ENCODE assay signal across 15 mouse cellular contexts in the genomic region with DNA sequence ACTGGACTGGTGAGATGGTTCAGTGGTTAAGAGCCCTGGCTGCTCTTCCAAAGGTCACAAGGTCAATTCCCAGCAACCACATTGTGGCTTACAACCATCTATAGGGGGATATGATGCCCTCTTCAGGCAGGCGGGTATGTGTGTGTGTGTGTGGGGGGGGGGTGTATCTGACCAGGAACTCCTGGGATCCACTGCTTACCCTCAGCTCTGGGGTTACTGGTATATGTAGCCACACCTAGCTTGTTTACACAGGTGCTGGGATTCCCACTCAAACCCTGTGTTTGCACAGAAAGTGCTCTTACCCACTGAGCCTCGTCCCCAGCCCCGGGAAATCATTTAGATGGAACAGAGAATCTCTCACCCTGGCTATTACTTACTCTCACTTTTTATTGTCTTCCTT.
"Had no signal": no experiment of that assay in that cellular context is flagged by ENCODE, and none has a peak within 500 bp of the region (broad histone marks: within the 10 kb centered on the region; RNA-seq: fewer than 3 reads in every experiment).

No protein-coding gene starts in this region.

- H3K9me3 ChIP-seq: lung, embryonic 15.5 days; midbrain, embryonic 13.5 days; midbrain, embryonic 15.5 days; neural tube, embryonic 12.5 days had no signal

- H3K4me3 ChIP-seq: lung, embryonic 15.5 days; megakaryocyte, embryonic 14.5 days; midbrain, embryonic 13.5 days; midbrain, embryonic 15.5 days; neural tube, embryonic 12.5 days had no signal

- H3K36me3 ChIP-seq: lung, embryonic 15.5 days; midbrain, embryonic 13.5 days; midbrain, embryonic 15.5 days; neural tube, embryonic 12.5 days had no signal

- DNase-seq: liver, postnatal 0 days; lung, adult 2 months; lung, postnatal 14 days; lung, postnatal 36 days; right cerebral cortex, postnatal 14 days; thymus, adult 2 months; thymus, postnatal 36 days had no signal

- H3K4me2 ChIP-seq: lung, embryonic 15.5 days; midbrain, embryonic 11.5 days; midbrain, embryonic 13.5 days; midbrain, embryonic 15.5 days; neural tube, embryonic 12.5 days had no signal

- H3K9ac ChIP-seq: liver, postnatal 0 days; lung, embryonic 15.5 days; midbrain, embryonic 13.5 days; midbrain, embryonic 15.5 days; neural tube, embryonic 12.5 days had no signal

- H3K4me1 ChIP-seq: megakaryocyte, embryonic 14.5 days; midbrain, embryonic 13.5 days; midbrain, embryonic 15.5 days; neural tube, embryonic 12.5 days had no signal

- H3K27me3 ChIP-seq: lung, embryonic 15.5 days; midbrain, embryonic 13.5 days; midbrain, embryonic 15.5 days; neural tube, embryonic 12.5 days had no signal

- H3K27ac ChIP-seq: lung, embryonic 15.5 days; macrophage; midbrain, embryonic 13.5 days; midbrain, embryonic 15.5 days; neural tube, embryonic 12.5 days had no signal

- ATAC-seq: liver, postnatal 0 days; lung, postnatal 0 days; midbrain, embryonic 13.5 days; midbrain, embryonic 15.5 days had no signal
